Mouse (Mus musculus): ENCODE results near the gene Il23a.

DNA sequence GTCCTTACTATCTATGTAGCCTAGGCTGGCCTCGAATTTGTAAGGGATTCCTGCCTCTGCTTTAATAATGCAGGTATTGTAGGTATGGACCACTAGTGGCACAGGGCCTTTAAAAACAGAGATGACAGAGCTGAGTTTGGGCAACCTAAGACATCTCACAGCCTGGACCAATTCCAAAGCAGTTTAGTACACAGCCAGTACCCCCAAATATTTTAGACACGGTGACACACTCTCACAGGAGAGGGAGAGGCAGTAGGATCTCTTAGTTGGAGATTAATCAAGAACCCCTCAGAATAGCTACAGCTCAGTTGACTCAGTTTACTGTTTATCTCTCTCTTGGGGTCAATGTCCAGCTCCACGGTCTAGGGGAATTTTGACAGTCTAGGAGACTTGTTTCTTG lies 3.8 kb upstream of the Il23a start:
- TF ChIP-seq CTCF (conservative IDR thresholded peaks at IDR 0.05; ENCODE audit: insufficient read depth, insufficient read length, low read depth, low read length), result no peak
- TF ChIP-seq POLR2A (IDR thresholded peaks at IDR 0.05; ENCODE audit: low read depth, low read length), result no peak
